Mouse (Mus musculus) cerebellum, postnatal 36 days (tissue): ENCODE data around the gene Ino80d.
"Not testable (repeated sequence)": the region's sequence is repeated elsewhere in the genome, so short reads cannot be mapped to it uniquely, and the experiment has no call there.

Experiments
- DNase-seq, 2 experiments: peaks; one replicate each; pipeline ENCODE4 v3.0.0; 2021 to 2022; ENCODE audit warnings: mixed read lengths in 2 of 2

Ino80d gene

DNA sequence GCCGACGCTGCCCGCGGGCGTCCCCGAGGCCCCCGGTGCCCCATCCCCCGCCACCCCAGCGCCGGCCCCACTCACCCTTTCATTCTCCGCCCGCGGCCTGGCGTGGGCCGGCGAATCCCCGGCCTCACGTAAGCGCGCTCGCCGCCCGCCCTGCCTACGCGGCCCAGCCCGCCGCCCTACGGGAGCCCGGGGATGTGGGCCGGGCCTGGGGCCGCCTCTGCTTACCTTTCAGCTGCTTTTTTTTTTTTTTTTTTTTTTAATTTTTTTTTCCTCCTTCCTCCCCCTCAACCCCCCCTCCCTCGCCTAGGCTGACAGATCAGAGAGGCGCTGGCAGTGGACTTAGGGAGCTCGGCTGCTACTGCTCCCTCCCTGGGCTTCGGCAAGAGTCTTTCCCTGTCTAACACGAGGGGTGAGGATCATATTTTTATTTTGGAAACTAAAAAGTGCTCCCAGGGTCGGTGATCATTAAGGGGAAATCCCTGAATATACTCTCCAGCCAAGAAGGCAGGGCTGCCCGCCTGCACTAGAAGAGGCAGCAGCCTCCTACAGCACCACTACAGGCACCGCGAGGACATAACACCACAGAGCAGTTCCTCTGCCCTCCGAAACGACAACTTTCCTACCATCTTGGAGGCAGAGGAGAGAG, at the start of gene Ino80d:
Gene Ino80d (minus strand): TSS at position 532 of the 646 bp plus-strand sequence.
- peak; percentile 75 to 81 for DNase-seq

DNA sequence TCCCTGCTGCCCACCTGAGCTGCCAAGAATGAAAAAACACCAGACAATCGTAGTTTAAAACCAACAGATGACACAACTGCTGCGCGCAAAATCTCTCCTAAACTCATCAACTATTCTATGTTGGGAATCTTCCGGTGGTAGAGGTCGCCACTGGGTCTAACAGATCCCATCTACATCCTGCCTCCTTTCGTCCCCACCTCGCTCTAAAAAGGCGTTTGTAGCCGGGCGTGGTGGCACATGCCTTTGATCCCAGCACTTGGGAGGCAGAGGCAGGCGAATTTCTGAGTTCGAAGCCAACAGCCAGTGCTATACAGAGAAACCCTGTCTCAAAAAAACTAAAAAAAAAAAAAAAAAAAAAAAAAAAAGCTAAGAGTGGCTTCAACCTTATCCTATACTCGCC, 25.8 kb upstream of the Ino80d start:
- no peak for DNase-seq

DNA sequence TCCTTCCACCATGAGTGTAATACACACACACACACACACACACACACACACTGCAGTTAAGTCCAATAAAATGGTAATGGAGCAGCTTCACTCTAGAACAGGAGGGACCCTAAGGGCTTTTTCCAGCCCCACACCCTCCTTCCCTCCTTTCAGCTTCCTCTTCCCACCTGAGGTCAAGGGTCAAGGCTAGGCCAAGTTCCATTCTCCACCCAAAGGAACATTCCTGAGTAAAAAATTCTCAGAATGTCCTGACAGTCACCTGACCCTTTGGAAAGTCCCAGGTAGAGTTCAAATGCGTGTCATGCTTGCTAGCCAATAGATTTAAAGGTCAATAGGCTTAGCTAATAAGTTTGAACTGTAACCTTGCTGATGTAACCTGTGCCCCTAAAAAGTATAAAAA, 24.1 kb upstream of the Ino80d start:
- not testable (repeated sequence) for DNase-seq

GRCm38 (mm10) chr1:63137971-63138370, 23.5 kb upstream of the Ino80d start:
- DNase-seq, result no peak

GRCm38 (mm10) chr1:63134530-63134929, 20.1 kb upstream of the Ino80d start:
- DNase-seq, result no peak

GRCm38 (mm10) chr1:63131766-63132165, 17.3 kb upstream of the Ino80d start:
- DNase-seq, result no peak

GRCm38 (mm10) chr1:63130883-63131282, 16.4 kb upstream of the Ino80d start:
- no peak for DNase-seq

DNA sequence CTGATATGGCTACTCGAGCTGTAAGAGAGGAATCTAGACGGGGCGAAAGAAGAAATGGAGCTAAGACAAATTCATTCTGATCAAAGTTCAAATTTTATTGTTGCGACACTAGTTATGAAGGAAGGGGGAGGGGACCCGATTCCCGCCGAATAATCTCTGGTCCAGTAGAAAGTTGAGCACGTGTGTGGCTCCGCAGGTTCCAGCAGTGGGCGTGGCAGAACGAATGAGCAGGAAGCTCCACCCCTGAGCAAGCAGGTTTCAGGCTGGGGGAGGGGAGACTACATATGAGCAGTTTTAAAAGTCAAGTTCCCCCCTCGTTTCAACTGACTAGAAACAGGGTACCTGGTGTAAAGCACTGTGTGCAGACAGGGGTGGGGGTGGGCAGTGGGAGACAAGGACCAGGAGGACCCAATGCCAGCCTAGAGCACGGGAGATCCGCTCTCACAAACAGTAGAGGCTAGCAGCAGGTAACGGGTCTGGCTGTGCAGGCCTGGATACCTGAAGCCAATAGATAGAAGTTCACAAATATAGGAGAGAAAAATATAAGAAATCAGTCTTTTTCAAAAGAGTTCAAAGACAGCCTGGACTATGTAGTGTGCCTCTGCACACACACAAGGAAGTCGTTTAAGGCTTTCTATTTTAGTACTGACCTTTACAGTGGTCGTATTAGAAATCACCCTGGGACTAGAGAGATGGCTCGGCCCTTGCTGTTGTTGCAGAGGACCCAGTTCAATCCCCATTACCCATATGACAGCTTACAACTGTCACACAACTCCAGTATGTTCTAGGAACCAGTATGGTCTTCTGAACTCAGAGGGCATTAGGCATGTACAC, 15.6 kb upstream of the Ino80d start:
- no peak for DNase-seq

- no peak for DNase-seq
These were observed 14.8 kb upstream of the Ino80d start for GRCm38 (mm10) chr1:63129273-63129672.

DNA sequence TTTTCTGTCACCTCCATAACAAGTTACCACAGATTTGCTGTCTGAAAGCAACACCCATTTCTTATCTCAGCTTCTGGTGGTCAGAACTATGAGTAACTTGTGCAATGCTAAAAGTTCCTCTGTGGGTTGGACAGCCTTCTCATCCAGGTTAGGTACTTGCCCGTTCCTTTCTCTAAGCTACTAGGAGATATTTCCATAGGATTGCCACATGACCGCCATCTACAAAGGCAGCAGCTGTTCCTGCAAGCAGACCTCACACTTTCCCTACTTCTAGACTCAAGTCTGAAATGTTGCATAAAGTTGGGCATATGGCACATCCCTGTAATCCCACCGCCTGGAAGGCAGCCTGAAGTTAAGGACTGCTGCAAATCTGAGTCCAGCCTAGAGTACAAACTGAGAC, 11.7 kb upstream of the Ino80d start:
- DNase-seq, result no peak

GRCm38 (mm10) chr1:63123823-63124450, 9.5 kb upstream of the Ino80d start:
- DNase-seq, result no peak

DNA sequence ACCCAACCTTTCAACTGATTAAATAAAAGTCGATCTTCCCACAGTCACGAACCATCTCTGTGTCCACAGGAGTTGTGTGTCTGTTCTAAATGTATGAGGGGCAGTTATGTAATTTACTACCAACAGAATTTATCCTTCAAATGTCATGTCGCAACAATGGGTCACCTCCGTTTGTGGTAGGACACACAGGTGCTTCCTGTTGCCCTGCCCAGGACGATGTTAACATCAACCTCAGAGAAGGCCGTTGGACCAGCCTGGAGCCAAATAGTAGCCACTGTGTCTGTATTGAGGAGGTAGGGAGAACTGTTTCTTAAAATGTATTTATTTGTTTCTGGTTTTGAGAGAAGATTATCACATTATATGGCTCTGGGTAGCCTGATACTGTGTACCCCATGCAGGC, 7.5 kb upstream of the Ino80d start:
- no peak for DNase-seq

- no peak for DNase-seq
These were observed 5.9 kb upstream of the Ino80d start for GRCm38 (mm10) chr1:63120382-63120781.

DNA sequence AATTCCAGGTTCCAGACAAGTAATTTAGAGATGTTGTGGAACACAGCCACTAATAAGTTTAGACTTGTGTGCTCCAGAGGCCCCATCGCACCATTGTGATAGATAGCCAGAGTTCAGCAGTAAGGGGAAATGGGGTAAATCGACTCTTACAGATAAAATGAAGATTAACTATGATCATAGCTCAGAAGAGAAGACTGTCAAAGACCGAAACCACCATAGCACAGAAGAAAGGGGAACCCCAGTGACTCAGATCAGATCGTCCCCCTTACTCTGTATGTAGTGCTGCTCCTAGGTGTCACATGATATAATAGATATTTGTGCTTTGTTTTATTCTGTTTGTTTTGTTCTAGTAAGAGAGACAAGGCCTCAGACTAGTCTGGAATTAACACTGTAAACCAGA, 5.2 kb upstream of the Ino80d start:
- no peak for DNase-seq

GRCm38 (mm10) chr1:63115540-63115939, 1.1 kb upstream of the Ino80d start:
- DNase-seq, result peak in 1 of 2 experiments; percentile 12

DNA sequence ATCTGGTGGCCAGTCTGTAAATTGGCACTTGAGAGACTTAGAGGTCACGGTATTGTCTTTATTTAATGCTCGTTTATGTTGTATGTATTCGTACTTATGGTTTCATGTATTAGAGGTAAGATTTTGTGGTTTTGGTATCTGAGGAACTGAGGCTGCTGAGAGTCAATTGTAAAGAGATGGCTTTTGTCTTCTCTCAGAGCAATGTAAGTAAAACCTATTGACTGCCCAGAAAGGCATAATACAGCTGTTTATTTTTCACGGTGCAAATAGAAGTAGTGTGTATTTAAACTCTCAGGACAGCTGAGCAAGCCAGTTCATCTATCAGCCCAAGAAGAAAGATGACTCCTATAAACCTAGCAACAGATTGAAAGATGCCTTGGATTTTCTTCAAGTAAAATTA, 629 bp upstream of the Ino80d start:
- DNase-seq, result no peak

GRCm38 (mm10) chr1:63113274-63114135, 962 bp downstream of the Ino80d start:
- peak; percentile 60 for DNase-seq

GRCm38 (mm10) chr1:63112865-63113261, 1.6 kb downstream of the Ino80d start:
- DNase-seq, result peak; percentile 20 to 41

GRCm38 (mm10) chr1:63112151-63112864, 2.2 kb downstream of the Ino80d start:
- DNase-seq, result no peak

- DNase-seq, result peak in 1 of 2 experiments; percentile 30
These were observed 3.8 kb downstream of the Ino80d start for GRCm38 (mm10) chr1:63110536-63111285.

DNA sequence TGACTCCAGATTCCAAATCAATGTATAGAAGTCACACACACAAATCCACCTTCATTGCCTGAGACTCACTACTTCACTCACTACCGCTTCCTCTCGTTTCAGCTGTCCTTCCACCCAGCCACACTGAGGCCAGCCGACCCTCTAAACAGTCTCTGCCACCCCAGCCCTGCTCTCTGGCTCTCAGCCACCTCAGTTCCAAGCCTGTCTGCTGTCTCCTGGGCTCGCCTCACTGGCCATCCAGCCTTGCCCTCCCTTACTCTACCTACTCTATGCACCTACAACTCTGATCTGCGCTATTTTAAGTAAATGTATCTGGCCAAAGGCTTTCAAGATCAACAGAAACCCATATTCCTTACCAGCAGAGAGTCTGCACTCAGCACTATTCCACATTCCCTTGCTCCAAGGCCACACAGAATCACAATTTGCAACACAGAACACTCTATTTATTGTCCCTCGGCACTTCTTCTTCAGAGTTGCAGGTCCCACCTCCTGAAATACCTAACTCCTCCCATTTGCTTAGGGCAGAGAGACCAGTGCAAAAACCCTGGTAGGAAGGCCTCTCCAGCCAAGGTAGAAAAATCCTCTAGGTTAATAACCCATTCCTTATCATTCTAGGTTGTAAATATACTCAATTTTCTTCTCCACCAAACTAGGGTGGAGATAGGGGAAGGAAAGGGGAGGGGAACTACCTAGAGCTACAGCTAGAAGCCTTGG, 6.7 kb downstream of the Ino80d start:
- DNase-seq, result no peak
